Mouse (Mus musculus): ENCODE measurements around the gene Eef1b2. TPM values are rescaled to one million over a fixed set of nuclear protein-coding genes. Genes with fewer than 3 reads are reported as not detected.

Gene Eef1b2
- polyA plus RNA-seq, 1 experiment from 2014 or later: 539 TPM

DNA sequence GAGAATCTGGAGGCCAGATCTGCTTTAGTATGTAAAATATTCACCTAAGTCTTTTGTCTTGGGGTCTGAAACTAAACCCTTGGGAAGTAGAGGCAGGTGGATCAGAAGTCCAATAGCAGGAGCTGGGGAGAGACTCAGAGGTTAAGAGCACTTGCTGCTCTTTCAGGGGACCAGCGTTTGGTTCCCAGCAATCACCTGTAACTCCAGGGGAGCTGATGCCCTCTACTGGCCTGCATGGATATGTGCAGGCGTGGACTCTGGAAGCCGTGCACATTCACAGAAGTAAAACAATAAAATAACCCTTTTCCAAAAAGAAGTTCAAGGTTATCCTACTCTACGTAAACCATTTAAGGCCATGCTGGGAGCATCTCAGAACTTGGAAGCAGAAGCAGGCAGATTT is 42.7 kb downstream of the Eef1b2 start:
- no peak overlapping the region for H3K4me2 ChIP-seq (ENCODE audit: low read depth, low read length)
- H3K27ac ChIP-seq (ENCODE audit: low read depth, low read length): no peak overlapping the region
- ATAC-seq (ENCODE audit: low read depth): no peak
- H3K4me3 ChIP-seq (ENCODE audit: low read depth, low read length): no peak overlapping the region
- no peaks in the 10 kb centered on the region for H3K36me3 ChIP-seq (ENCODE audit: control insufficient read depth, insufficient read depth, low read length)
- WGBS: 95% methylated on average over 4 of the region's 4 CpGs
- no peaks in the 10 kb centered on the region for H3K9me3 ChIP-seq (ENCODE audit: control insufficient read depth, low read length)
- H3K27me3 ChIP-seq (ENCODE audit: control insufficient read depth, insufficient read depth, low read length): no peaks in the 10 kb centered on the region
- no peak overlapping the region for H3K9ac ChIP-seq (replicated peaks; ENCODE audit: low read depth, low read length)
- peaks cover under 1% of the 10 kb centered on the region; the same call in 1 of the 2 replicates for H3K4me1 ChIP-seq (ENCODE audit: control insufficient read depth, insufficient read depth, low read length)

DNA sequence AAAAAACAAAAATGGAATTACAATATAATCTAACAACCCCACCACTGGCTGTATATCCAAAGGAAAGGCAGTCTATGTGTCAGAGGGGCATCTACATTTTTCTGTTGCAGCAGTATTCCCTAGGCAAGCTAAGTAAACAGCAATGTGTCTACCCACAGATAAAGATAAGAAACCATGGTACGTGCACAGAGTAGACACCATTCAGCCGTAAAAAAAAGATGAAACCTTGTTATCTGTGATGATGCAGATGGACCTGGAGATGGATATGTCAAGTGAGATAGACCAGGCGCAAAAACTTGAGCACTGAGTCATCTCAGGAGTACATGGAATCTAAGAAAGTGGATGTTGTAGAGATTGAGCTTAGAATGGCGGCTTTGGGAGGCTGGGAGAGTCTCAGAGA is 48.4 kb downstream of the Eef1b2 start:
- no peaks in the 10 kb centered on the region for H3K4me1 ChIP-seq (ENCODE audit: control insufficient read depth, insufficient read depth, low read length)
- H3K27ac ChIP-seq (ENCODE audit: low read depth, low read length): no peak overlapping the region
- no peak overlapping the region for H3K4me2 ChIP-seq (ENCODE audit: low read depth, low read length)
- no peaks in the 10 kb centered on the region for H3K36me3 ChIP-seq (ENCODE audit: control insufficient read depth, insufficient read depth, low read length)
- 89% methylated on average over 4 of the region's 4 CpGs for WGBS
- H3K9ac ChIP-seq (replicated peaks; ENCODE audit: low read depth, low read length): no peak overlapping the region
- H3K4me3 ChIP-seq (ENCODE audit: low read depth, low read length): no peak overlapping the region
- no peaks in the 10 kb centered on the region for H3K9me3 ChIP-seq (ENCODE audit: control insufficient read depth, low read length)
- H3K27me3 ChIP-seq (ENCODE audit: control insufficient read depth, insufficient read depth, low read length): no peaks in the 10 kb centered on the region
- no peak for ATAC-seq (ENCODE audit: low read depth)

DNA sequence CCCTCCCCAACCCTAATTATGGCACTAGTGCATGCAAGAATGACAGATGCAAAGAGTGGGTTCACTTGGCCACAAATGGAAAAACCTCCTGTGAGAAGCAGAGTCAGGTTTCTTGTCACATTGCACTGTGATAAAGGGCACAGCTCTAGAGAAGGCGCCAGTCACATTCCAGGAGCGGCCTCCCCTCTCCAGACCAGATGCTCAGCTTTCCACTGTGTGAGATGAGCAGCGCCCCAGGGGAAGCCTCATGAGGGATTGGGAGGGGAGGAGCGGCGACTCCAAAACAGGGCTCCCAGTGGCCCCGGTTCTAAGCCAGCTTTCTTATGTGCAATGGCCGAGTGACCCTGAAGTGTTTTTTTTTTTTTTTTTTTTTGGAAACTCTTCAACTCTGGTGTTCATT is 49.3 kb downstream of the Eef1b2 start:
- H3K27me3 ChIP-seq (ENCODE audit: control insufficient read depth, insufficient read depth, low read length): no peaks in the 10 kb centered on the region
- H3K36me3 ChIP-seq (ENCODE audit: control insufficient read depth, insufficient read depth, low read length): no peaks in the 10 kb centered on the region
- no peaks in the 10 kb centered on the region for H3K9me3 ChIP-seq (ENCODE audit: control insufficient read depth, low read length)
- H3K9ac ChIP-seq (replicated peaks; ENCODE audit: low read depth, low read length): no peak overlapping the region
- no peak overlapping the region for H3K4me3 ChIP-seq (ENCODE audit: low read depth, low read length)
- H3K4me1 ChIP-seq (ENCODE audit: control insufficient read depth, insufficient read depth, low read length): no peaks in the 10 kb centered on the region
- ATAC-seq (ENCODE audit: low read depth): no peak
- no peak overlapping the region for H3K27ac ChIP-seq (ENCODE audit: low read depth, low read length)
- no peak overlapping the region for H3K4me2 ChIP-seq (ENCODE audit: low read depth, low read length)
- WGBS: 14% methylated on average over 7 of the region's 7 CpGs

DNA sequence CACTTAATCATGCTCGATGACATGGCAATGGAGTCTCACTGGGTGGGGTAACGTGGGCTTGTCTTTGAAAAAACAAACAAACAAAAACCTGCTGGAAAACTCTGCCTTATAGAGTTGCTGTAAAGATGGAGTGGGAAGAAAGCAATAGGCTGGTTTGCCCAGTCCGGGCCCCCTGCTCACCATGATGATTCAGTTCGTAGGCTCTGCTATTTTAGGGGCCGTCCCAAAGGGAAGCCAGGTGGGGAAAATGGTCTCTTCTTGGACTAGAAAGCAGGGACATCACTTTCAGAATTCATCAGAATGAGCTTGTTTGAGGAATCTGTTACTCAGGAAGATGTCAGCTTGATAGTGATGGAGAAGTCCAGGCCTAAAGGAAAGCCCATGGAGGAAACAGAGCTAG is 50.6 kb downstream of the Eef1b2 start:
- no peak overlapping the region for H3K9ac ChIP-seq (replicated peaks; ENCODE audit: low read depth, low read length)
- ATAC-seq (ENCODE audit: low read depth): no peak
- H3K4me2 ChIP-seq (ENCODE audit: low read depth, low read length): no peak overlapping the region
- H3K27me3 ChIP-seq (ENCODE audit: control insufficient read depth, insufficient read depth, low read length): no peaks in the 10 kb centered on the region
- H3K4me3 ChIP-seq (ENCODE audit: low read depth, low read length): no peak overlapping the region
- no peaks in the 10 kb centered on the region for H3K9me3 ChIP-seq (ENCODE audit: control insufficient read depth, low read length)
- 77% methylated on average over 5 of the region's 5 CpGs for WGBS
- no peaks in the 10 kb centered on the region for H3K36me3 ChIP-seq (ENCODE audit: control insufficient read depth, insufficient read depth, low read length)
- no peaks in the 10 kb centered on the region for H3K4me1 ChIP-seq (ENCODE audit: control insufficient read depth, insufficient read depth, low read length)
- H3K27ac ChIP-seq (ENCODE audit: low read depth, low read length): no peak overlapping the region

Small RNA genes lying within 50 kb of the gene (microRNA-seq; reads per million reads assigned to microRNA genes)
- gene Gm24557: not detected
- gene Gm27512: not detected

Other genes starting within 250 kb of the Eef1b2 start
- gene Ino80d, start 62.2 kb upstream of the Eef1b2 start, polyA plus RNA-seq (2014; fragmentation: Nextera tagmentation; extraction: Ambion mirVana): 10.9 and 13.7 TPM in 2 replicates
- 155 and 167 TPM in 2 replicates for gene Ndufs1, start within 50 bp of the Eef1b2 start, polyA plus RNA-seq (2014; fragmentation: Nextera tagmentation; extraction: Ambion mirVana)
- gene Gpr1, start 37.7 kb downstream of the Eef1b2 start, polyA plus RNA-seq (2014; fragmentation: Nextera tagmentation; extraction: Ambion mirVana): 0.73 and 1.3 TPM in 2 replicates
- 25.6 and 36.0 TPM in 2 replicates for gene Zdbf2, start 96.4 kb downstream of the Eef1b2 start, polyA plus RNA-seq (2014; fragmentation: Nextera tagmentation; extraction: Ambion mirVana)

Data from neural tube, embryonic 14.5 days (tissue).